Mouse (Mus musculus) heart, embryonic 11.5 days (tissue): ENCODE results near the gene Eri2. TPM values are rescaled to one million over a fixed set of nuclear protein-coding genes. Genes with fewer than 3 reads are reported as not detected.
A peak's percentile ranks its signal among the peaks of the same experiment; 100 is the strongest.

Source experiments
- ATAC-seq: fragments of 200-750 bp; cut with Nextera tagmentation; replicated peaks from 2 replicates; pipeline ENCODE4 v1.8.0; 2017; ENCODE audit warnings: moderate library complexity; ENCODE audit not compliant: insufficient number of reproducible peaks, low FRiP score, low TSS enrichment
- H3K27ac ChIP-seq: fragments of 300-500 bp; sonication (generic); 2 replicates; pipeline ENCODE4 v1.5.1; 2014; ENCODE audit warnings: mild to moderate bottlenecking, low read depth, low read length
- H3K27me3 ChIP-seq: fragments of 300-500 bp; sonication (generic); 2 replicates; pipeline ENCODE4 v1.6.1; 2014; ENCODE audit warnings: mild to moderate bottlenecking, low read length, mixed read lengths; ENCODE audit not compliant: control insufficient read depth, insufficient read depth
- H3K36me3 ChIP-seq: fragments of 300-500 bp; sonication (generic); 2 replicates; pipeline ENCODE4 v1.6.1; 2014; ENCODE audit warnings: mild to moderate bottlenecking, low read length, moderate library complexity, mixed read lengths; ENCODE audit not compliant: control insufficient read depth, insufficient read depth
- H3K4me1 ChIP-seq: fragments of 300-500 bp; sonication (generic); 2 replicates; pipeline ENCODE4 v1.6.1; 2014; ENCODE audit warnings: low read length; ENCODE audit not compliant: control insufficient read depth, insufficient read depth
- H3K4me2 ChIP-seq: fragments of 300-500 bp; sonication (generic); 2 replicates; pipeline ENCODE4 v1.6.1; 2014; ENCODE audit warnings: mild to moderate bottlenecking, moderate library complexity
- H3K4me3 ChIP-seq: fragments of 300-500 bp; sonication (generic); 2 replicates; pipeline ENCODE4 v1.5.1; 2014; ENCODE audit warnings: low read depth, low read length
- H3K9ac ChIP-seq: fragments of 300-500 bp; sonication (generic); 2 replicates; pipeline ENCODE4 v1.6.1; 2014; ENCODE audit warnings: mild to moderate bottlenecking, low read depth, low read length, moderate library complexity
- H3K9me3 ChIP-seq: fragments of 300-500 bp; sonication (generic); replicated peaks from 2 replicates; pipeline ENCODE4 v1.6.1; 2016; ENCODE audit warnings: low read length; ENCODE audit not compliant: control insufficient read depth
- WGBS: fragments of 180-500 bp; shearing (Covaris S2); extraction: QIAGEN DNeasy Blood & Tissue Kit; methylation state at CpG from one replicate; pipeline ENCODE4 v1.1.7; 2014; ENCODE audit not compliant: insufficient replicate concordance; 5-methylcytosine and 5-hydroxymethylcytosine counted together
- polyA plus RNA-seq: library from polyadenylated mRNA; unstranded; fragments of >200 nt; fragmentation: Nextera tagmentation; extraction: Ambion mirVana; gene quantifications from 2 replicates; pipeline ENCODE4 v1.2.1, GENCODE M21; 2014

Eri2 gene
- polyA plus RNA-seq = 16.3 and 16.5 TPM in 2 replicates

GRCm38 (mm10) chr7:119793586-119794250 lies at the start of gene Eri2, which contains the start of gene Rexo5:
Eri2 (minus strand) TSS chr7:119794058.
Rexo5 (plus strand) TSS chr7:119794006.
- peak within 1 kb of the TSS; percentile 86 for H3K4me3 ChIP-seq
- peak within 1 kb of the TSS; percentile 85 for H3K27ac ChIP-seq
- peaks cover 8% of the 10 kb centered on the region for H3K36me3 ChIP-seq
- no peaks in the 10 kb centered on the region for H3K4me1 ChIP-seq
- ATAC-seq = peak; percentile 98
- under 1% methylated on average over 53 of the region's 53 CpGs for WGBS
- H3K9ac ChIP-seq = peak within 1 kb of the TSS; percentile 89
- H3K4me2 ChIP-seq = peak within 1 kb of the TSS; percentile 69
- no peaks in the 10 kb centered on the region for H3K27me3 ChIP-seq
- no peaks in the 10 kb centered on the region for H3K9me3 ChIP-seq

- H3K4me2 ChIP-seq = no peak overlapping the region
- whole genome bisulfite sequencing = 92% methylated on average over 4 of the region's 4 CpGs
These were observed 48.1 kb upstream of the Eri2 start for GRCm38 (mm10) chr7:119841820-119842449.

DNA sequence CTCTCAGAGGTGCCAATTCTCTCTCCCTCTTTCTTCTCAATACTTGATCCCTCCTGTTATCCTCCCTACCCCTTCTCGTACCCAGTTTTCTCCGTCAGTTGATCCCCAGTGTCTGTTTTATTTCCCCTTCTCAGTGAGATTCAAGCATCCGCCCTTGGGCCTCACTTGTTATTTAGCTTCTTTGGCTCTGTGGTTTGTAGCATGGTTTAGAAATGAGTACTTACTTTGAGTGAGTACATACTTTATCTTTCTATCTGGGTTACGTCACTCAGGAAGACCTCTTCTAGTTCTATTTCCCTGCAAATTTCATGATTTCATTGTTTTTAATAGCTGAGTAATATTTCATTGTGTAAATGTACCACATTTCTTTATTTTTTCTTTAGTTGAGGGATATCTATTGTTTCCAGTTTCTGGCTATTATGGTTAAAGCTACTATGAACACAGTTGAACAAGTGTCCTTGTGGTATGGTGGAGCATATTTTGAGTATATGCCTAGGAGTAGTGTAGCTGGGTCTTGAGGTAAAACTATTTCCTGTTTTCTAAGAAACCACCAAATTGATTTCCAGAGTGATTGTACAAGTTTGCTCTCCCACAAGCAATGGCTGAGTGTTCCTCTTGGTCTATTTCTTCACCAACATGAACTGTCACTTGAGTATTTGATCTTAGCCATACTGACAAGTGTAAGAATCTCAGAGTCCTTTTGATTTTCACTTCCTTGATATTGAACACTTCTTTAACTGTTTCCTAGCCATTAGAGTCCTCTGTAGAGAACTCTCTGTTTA lies 42.3 kb upstream of the Eri2 start:
- ATAC-seq = no peak
- WGBS = 92% methylated on average over 4 of the region's 4 CpGs
- no peak overlapping the region for H3K9ac ChIP-seq
- no peaks in the 10 kb centered on the region for H3K9me3 ChIP-seq
- no peaks in the 10 kb centered on the region for H3K27me3 ChIP-seq
- H3K4me3 ChIP-seq = no peak overlapping the region
- H3K36me3 ChIP-seq = no peaks in the 10 kb centered on the region; the same call in 1 of the 2 replicates
- no peak overlapping the region for H3K27ac ChIP-seq
- H3K4me1 ChIP-seq = no peaks in the 10 kb centered on the region
- no peak overlapping the region for H3K4me2 ChIP-seq

More at GRCm38 (mm10) chr7:119841820-119842449, 48.1 kb upstream of the Eri2 start:
- H3K9me3 ChIP-seq = no peaks in the 10 kb centered on the region
- no peaks in the 10 kb centered on the region for H3K36me3 ChIP-seq
- no peaks in the 10 kb centered on the region for H3K4me1 ChIP-seq
- no peaks in the 10 kb centered on the region for H3K27me3 ChIP-seq
- ATAC-seq = no peak
- no peak overlapping the region for H3K27ac ChIP-seq
- H3K4me3 ChIP-seq = no peak overlapping the region
- H3K9ac ChIP-seq = no peak overlapping the region

- H3K27ac ChIP-seq = no peak overlapping the region
- 79% methylated on average over 1 of the region's 1 CpGs for WGBS
These were observed 41.5 kb upstream of the Eri2 start for GRCm38 (mm10) chr7:119835371-119835770.

DNA sequence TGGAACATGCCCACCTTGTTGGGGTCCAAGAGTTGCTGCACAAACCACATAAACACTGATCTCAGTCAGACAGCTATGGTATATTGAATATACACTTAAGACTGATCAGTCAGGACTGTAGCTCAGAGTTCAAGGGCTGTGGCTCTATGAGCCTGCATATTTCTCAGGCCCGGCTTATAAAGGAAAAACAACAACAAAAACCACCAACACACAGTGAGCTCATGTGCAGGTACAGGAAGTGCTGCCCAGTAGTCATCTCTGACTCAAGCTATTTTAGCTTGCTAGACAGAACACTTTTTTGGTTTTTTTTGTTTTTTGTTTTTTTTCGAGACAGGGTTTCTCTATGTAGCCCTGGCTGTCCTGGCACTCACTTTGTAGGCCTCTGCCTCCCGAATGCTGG lies 14.9 kb upstream of the Eri2 start:
- no peaks in the 10 kb centered on the region for H3K4me1 ChIP-seq
- WGBS = 89% methylated on average over 3 of the region's 3 CpGs
- H3K36me3 ChIP-seq = peaks cover 3% of the 10 kb centered on the region; the same call in 1 of the 2 replicates
- H3K9me3 ChIP-seq = no peaks in the 10 kb centered on the region
- no peaks in the 10 kb centered on the region for H3K27me3 ChIP-seq
- H3K27ac ChIP-seq = no peak overlapping the region
- H3K9ac ChIP-seq = no peak overlapping the region
- H3K4me2 ChIP-seq = no peak overlapping the region
- no peak overlapping the region for H3K4me3 ChIP-seq
- ATAC-seq = no peak

More at GRCm38 (mm10) chr7:119835371-119835770, 41.5 kb upstream of the Eri2 start:
- Histone ChIP-seq H3K27me3 (no peaks in the 10 kb centered on the region), H3K4me3 (no peak overlapping the region), H3K36me3 (no peaks in the 10 kb centered on the region; the same call in 1 of the 2 replicates), H3K4me1 (no peaks in the 10 kb centered on the region), H3K4me2 (no peak overlapping the region), H3K9me3 (no peaks in the 10 kb centered on the region), H3K9ac (no peak overlapping the region)
- no peak for ATAC-seq

GRCm38 (mm10) chr7:119807396-119807795 lies 13.5 kb upstream of the Eri2 start:
- H3K9ac ChIP-seq = no peak overlapping the region
- 89% methylated on average over 5 of the region's 5 CpGs for WGBS
- no peaks in the 10 kb centered on the region for H3K9me3 ChIP-seq
- peaks cover 3% of the 10 kb centered on the region; the same call in 1 of the 2 replicates for H3K36me3 ChIP-seq
- H3K27me3 ChIP-seq = no peaks in the 10 kb centered on the region
- ATAC-seq = no peak
- no peak overlapping the region for H3K4me3 ChIP-seq
- H3K4me2 ChIP-seq = no peak overlapping the region
- no peaks in the 10 kb centered on the region for H3K4me1 ChIP-seq
- H3K27ac ChIP-seq = no peak overlapping the region

DNA sequence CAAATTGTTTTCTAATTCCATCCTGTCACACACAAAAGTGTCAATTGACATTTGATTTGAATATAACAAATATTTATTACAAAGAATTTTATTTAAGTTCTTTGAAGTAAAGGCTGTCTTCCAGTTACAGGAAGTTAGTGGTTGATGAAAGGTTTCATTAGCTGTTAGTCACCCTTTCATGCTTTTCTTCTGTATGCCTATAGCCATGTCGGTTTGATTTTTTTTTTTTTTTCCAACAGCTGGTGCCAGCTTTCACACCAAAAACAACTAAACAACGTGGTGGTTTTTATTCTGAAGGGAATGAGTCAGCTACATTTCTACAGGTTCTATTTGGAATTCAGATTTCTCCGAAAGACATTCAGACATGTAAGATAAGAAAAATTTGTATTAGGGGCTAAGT lies 7.1 kb upstream of the Eri2 start:
- no peak overlapping the region for H3K27ac ChIP-seq
- WGBS = 85% methylated on average over 3 of the region's 3 CpGs

DNA sequence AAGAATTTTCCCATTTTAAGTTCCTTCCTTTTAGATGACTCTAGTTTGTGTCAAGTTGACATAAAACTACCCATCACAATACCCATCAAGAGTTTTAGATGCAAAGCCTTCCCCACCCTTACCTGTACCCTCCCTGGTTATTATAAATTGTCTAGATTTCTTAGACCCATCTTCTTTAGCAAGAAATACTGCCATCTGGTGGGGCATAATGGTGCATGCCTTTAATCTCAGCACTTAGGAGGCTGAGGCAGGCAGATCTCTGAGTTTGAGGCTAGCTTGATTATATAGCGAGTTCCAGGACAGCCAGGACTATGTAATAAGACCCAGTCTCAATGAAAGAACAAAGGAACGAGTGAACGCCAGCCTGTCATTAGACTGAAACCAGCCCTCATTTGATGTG lies 6.6 kb upstream of the Eri2 start:
- Histone ChIP-seq H3K9me3 (no peaks in the 10 kb centered on the region), H3K9ac (no peak overlapping the region), H3K4me2 (no peak overlapping the region), H3K27ac (no peak overlapping the region), H3K36me3 (0 out of 2 replicates have a peak, but pooled peaks cover under 1% of the 10 kb centered on the region), H3K4me1 (no peaks in the 10 kb centered on the region), H3K4me3 (no peak overlapping the region), H3K27me3 (no peaks in the 10 kb centered on the region)
- 91% methylated on average over 3 of the region's 3 CpGs for WGBS
- ATAC-seq = no peak

More for the DNA sequence above, 7.1 kb upstream of the Eri2 start:
- Histone ChIP-seq H3K27me3 (no peaks in the 10 kb centered on the region), H3K4me1 (no peaks in the 10 kb centered on the region), H3K9ac (no peak overlapping the region), H3K36me3 (0 out of 2 replicates have a peak, but pooled peaks cover 3% of the 10 kb centered on the region), H3K4me2 (no peak overlapping the region), H3K4me3 (no peak overlapping the region), H3K9me3 (no peaks in the 10 kb centered on the region)
- no peak for ATAC-seq
